Mouse (Mus musculus): ENCODE results near the gene B3gnt7. TPM values are rescaled to one million over a fixed set of nuclear protein-coding genes. Genes with fewer than 3 reads are reported as not detected.

B3gnt7 gene
- total RNA-seq, 2 experiments from 2014 or later = 0.54 to 0.65 TPM

DNA sequence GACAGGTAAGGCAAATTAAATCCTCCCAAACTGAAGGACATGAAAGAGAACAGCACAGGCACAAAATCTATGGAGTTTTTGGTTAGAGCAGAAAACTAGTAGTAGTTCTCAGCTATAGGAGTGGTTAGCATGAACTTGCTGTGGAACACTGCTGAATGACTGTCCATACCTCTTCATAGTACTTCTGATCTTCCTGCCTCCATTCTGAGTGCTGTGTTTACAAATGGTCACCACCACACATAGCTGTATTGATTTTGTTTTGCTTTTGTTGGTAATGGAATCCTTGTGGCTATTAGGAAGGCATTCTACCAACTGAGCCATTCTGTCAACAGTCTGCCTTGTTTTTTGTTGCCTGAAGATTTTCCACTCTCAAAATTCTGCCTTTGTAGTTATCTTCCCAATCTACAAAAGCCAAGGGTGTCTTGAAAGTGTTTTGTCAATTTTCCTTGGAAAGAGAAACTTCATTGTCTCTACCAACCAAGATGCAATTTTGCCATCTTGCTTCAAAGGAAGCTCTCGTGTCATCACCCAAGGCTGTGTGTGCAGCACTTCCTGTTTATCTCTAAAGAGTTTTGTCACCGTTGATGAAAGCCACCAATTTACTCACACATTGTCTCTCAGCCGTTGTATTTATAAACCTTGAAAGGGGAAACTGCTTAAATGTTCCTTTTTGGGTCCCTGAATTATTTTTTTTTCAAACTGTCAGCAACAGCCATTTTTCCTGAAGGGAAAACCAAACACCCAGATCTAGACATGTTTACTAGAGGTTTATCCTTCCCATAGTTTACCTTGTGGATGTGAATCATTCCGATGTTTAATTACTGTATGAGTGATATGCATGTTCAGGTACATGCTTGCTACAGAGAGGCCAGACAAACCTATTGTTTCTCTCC lies 41.6 kb downstream of the B3gnt7 start:
- no peak for DNase-seq (ENCODE audit: low spot score in 2 of 2)

DNA sequence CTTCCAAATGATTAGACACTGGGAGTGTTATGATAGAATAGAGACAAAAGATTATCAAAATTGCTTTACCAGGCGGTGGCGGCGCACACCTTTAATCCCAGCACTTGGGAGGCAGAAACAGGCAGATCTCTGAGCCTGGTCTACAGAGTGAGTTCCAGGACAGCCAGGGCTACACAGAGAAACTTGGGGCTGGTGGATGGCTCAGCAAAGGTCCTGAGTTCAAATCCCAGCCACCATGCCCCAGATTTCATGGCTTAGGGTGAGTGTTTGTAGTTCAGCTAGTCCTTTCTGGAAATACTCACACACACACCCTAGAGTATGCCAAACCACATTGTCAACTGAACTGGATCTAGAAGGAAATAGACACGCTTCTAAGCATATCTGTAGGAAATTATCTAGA lies 42.4 kb downstream of the B3gnt7 start:
- no peak for DNase-seq (ENCODE audit: low spot score in 2 of 2)

DNA sequence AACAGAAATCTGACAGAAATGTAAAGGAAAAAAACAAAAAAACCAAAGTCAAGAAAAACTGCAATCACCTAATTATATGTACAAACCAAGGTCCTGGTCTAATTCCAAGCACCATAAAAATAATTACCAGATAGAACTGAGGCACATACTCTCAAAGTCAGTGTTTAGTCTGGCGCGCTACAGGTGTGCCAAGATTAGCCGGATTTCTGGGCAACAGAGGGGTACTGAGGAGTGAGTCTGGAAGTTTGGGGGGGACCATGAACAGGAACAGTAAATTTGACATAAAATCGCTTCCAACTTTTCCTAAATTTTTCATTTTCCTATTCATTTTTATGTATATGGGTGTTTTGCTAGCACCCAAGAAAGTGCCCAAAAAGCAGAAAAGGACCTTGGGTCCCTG lies 43.3 kb downstream of the B3gnt7 start:
- no peak for DNase-seq (ENCODE audit: low spot score in 2 of 2)

GRCm38 (mm10) chr1:86346851-86347715 lies 44.5 kb downstream of the B3gnt7 start:
- DNase-seq (ENCODE audit: low spot score in 2 of 2) = no peak

- DNase-seq (ENCODE audit: low spot score in 2 of 2) = no peak
These were observed 45.0 kb downstream of the B3gnt7 start for GRCm38 (mm10) chr1:86347716-86348045.

DNA sequence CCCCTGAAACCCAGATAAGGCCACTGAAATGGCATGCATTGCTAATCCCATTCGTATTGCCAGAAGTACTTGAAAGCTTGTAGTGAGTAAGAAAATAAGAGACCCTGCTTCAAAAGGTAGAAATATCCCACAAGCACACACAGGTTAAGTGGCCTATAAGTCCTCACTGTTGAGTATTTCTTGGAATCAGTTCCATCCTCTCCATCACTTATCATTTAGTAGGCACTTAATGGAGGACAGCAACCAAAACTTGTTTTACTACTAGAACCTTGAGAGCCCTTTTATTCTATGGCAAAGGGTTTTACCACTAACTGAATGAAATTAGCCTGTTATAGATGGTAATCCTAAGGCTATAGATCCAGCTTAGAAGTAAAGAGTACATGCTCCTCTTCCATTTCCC lies 45.5 kb downstream of the B3gnt7 start:
- no peak for DNase-seq (ENCODE audit: low spot score in 2 of 2)

- no peak for DNase-seq (ENCODE audit: low spot score in 2 of 2)
These were observed 46.2 kb downstream of the B3gnt7 start for GRCm38 (mm10) chr1:86348801-86349200.

- no peak for DNase-seq (ENCODE audit: low spot score in 2 of 2)
These were observed 46.6 kb downstream of the B3gnt7 start for GRCm38 (mm10) chr1:86349201-86349600.

DNA sequence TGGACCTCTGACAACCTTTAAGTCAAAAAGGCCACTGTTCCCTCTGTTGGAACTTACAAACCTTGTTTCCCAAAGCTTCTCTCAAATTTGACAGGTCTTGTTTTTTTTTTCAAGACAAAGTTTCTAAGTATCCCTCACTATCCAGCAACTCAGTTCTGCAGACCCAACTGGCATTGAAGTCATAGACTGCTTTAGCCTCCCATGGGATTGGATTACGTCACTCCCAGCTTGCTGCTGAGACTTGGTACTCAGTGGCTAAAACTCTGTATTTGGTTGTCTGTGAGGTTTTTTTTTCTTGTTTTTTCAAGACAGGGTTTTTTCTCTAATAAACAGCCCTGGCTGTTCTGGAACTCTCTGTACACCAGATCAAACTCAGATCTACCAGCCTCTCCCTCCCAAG lies 47.1 kb downstream of the B3gnt7 start:
- DNase-seq (ENCODE audit: low spot score in 2 of 2) = no peak

GRCm38 (mm10) chr1:86350576-86350975 lies 47.9 kb downstream of the B3gnt7 start:
- no peak for DNase-seq (ENCODE audit: low spot score in 2 of 2)

GRCm38 (mm10) chr1:86354186-86354585 lies 51.6 kb downstream of the B3gnt7 start:
- DNase-seq (ENCODE audit: low spot score in 2 of 2) = no peak

Small RNA genes lying within 50 kb of the gene (microRNA-seq; reads per million reads assigned to microRNA genes)
- 13.5 reads per million, percentile 31 among the genes with 10 or more reads in this experiment for gene mmu-mir-3535

Other genes starting within 250 kb of the B3gnt7 start
- 100 to 1,000 TPM; 120 to 139 TPM for gene Psmd1, start 238.4 kb upstream of the B3gnt7 start, total RNA-seq (2021)
- 1 to 10 TPM; 1.2 TPM for gene Htr2b, start 190.9 kb upstream of the B3gnt7 start, total RNA-seq (2021)
- gene Gm21972, start 169.2 kb upstream of the B3gnt7 start, total RNA-seq (2021) = 1 to 10 TPM in 1 of 2 experiments, not detected in 1; 1.3 TPM
- gene Armc9, start 148.1 kb upstream of the B3gnt7 start, total RNA-seq (2021) = 1 to 10 TPM; 5.4 to 9.1 TPM
- 100 to 1,000 TPM; 185 to 230 TPM for gene Ncl, start 56.6 kb downstream of the B3gnt7 start, total RNA-seq (2021)
- not detected for gene Nmur1, start 123.4 kb downstream of the B3gnt7 start, total RNA-seq (2021)
- not detected for gene Tex44, start 123.5 kb downstream of the B3gnt7 start, total RNA-seq (2021)
- 100 to 1,000 TPM; 655 to 661 TPM for gene Ptma, start 223.9 kb downstream of the B3gnt7 start, total RNA-seq (2021)